Mouse (Mus musculus) cortical plate, adult 2 months (tissue): ENCODE results near the gene Fam49a.

Experiments
- CTCF ChIP-seq: fragments of 200-500 bp; IDR thresholded peaks from 2 replicates; pipeline ENCODE4 v1.5.1; 2011; ENCODE audit warnings: mild to moderate bottlenecking, control low read depth, low read length; ENCODE audit not compliant: insufficient read depth; ENCODE audit errors: extremely low read depth
- POLR2A ChIP-seq: fragments of 200-500 bp; IDR thresholded peaks from 2 replicates; pipeline ENCODE4 v1.6.1; 2011; ENCODE audit warnings: mild to moderate bottlenecking, low read length, control low read depth; ENCODE audit not compliant: insufficient read depth; ENCODE audit errors: extremely low read depth

DNA sequence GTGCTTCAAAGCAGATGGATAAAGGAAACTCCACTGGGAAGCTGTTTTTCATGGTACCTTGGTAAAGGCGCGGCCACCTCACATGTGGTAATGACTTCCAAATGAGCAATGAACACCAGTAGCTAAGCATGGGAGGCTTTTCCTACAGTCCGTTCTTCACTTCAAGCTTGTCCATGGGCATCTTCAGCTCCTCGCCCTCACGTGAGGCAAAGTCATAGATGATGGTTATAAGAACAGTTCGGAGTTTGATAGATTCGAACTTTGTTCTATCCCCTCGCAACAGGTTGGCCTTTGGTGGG, 159.6 kb downstream of the Fam49a start:
- no peak for TF ChIP-seq POLR2A
- TF ChIP-seq CTCF, result no peak
